In genomic region chr11:58948542-58949479, GRCm38 (mm10) we compare ENCODE assay signal across 8 mouse cellular contexts. TPM values are rescaled to one million over a fixed set of nuclear protein-coding genes. Genes with fewer than 3 reads are reported as not detected.
DNase-seq lines count a peak whose midpoint lies in the region; ATAC-seq and TF ChIP-seq lines count a peak whose summit lies in the region.

Gene Hist3h2ba (plus strand): TSS chr11:58948920.

- no peaks in the 10 kb centered on the region for H3K79me2 ChIP-seq in macrophage (ENCODE audit: inconsistent target)

- no peaks in the 10 kb centered on the region for H3K9me3 ChIP-seq in forebrain, postnatal 0 days (ENCODE audit: low read length)

- peak within 1 kb of the TSS; percentile 64 for H3K4me2 ChIP-seq in forebrain, postnatal 0 days (ENCODE audit: low read depth)

- H3K4me1 ChIP-seq in forebrain, postnatal 0 days (ENCODE audit: insufficient read depth): peaks cover 9% of the 10 kb centered on the region; the same call in 1 of the 2 replicates

- no peaks in the 10 kb centered on the region for H3K36me3 ChIP-seq in forebrain, postnatal 0 days (ENCODE audit: insufficient read depth)
- H3K36me3 ChIP-seq in macrophage (ENCODE audit: inconsistent target): no peaks in the 10 kb centered on the region

- intact Hi-C loops in left cerebral cortex, adult 2 months (cut with DNase I): no loop called here

- H3K27ac ChIP-seq in forebrain, postnatal 0 days (ENCODE audit: low read depth, low read length): peak within 1 kb of the TSS; percentile 98
- peak within 1 kb of the TSS; percentile 96 for H3K27ac ChIP-seq in left cerebral cortex, adult 2 months
- H3K27ac ChIP-seq in macrophage: no peak within 1 kb of the TSS

- ATAC-seq in forebrain, postnatal 0 days: peak; percentile 89

- H3K9ac ChIP-seq in forebrain, postnatal 0 days: peak within 1 kb of the TSS; percentile 85

- under 1% methylated on average over 48 of the region's 48 CpGs for WGBS in forebrain, postnatal 0 days
- 3% methylated on average over 33 of the region's 48 CpGs for WGBS in macrophage (ENCODE audit: missing documents)

- peak; percentile 94 for DNase-seq in R1 (ENCODE audit: low read depth, low spot score)
- peak; percentile 88 for DNase-seq in cerebellum, adult 8-10 months
- DNase-seq in forebrain, postnatal 0 days: peak; percentile 94
- peak; percentile 91 for DNase-seq in induced T-regulatory cell, adult 2 months (ENCODE audit: low read depth)
- peak; percentile 77 to 78 for DNase-seq in left cerebral cortex, adult 2 months (ENCODE audit: extremely low spot score in 1 of 2, low spot score in 2 of 2)
- peak; percentile 85 to 91 for DNase-seq in right cerebral cortex, postnatal 10 days (ENCODE audit: low spot score in 2 of 2)
- no peak for DNase-seq in urinary bladder, adult 2 months (ENCODE audit: low spot score)

- no peaks in the 10 kb centered on the region for H3K27me3 ChIP-seq in forebrain, postnatal 0 days (ENCODE audit: insufficient read depth, low read length)

- 0 out of 2 replicates have a peak, but pooled peaks have one; percentile 22 for TF ChIP-seq CTCF in forebrain, postnatal 0 days (IDR thresholded peaks at IDR 0.05; ENCODE audit: low read depth)
- no peak for TF ChIP-seq CTCF in left cerebral cortex, adult 2 months (IDR thresholded peaks at IDR 0.05)

- peak within 1 kb of the TSS; percentile 50 for H3K4me3 ChIP-seq in forebrain, postnatal 0 days (ENCODE audit: low read depth, low read length)
- H3K4me3 ChIP-seq in left cerebral cortex, adult 2 months: peak within 1 kb of the TSS; percentile 67
- H3K4me3 ChIP-seq in macrophage (ENCODE audit: inconsistent target): peak within 1 kb of the TSS; percentile 15; the same call in 1 of the 2 replicates

RNA-seq across cellular contexts. Expression of gene Hist3h2ba, which starts in this region (rescaled TPM):
- 446 and 960 TPM in 2 replicates for total RNA-seq in forebrain, postnatal 0 days (2014; rRNA removed)
- polyA plus RNA-seq in forebrain, postnatal 0 days (2015; fragmentation: Nextera tagmentation; extraction: Ambion mirVana): 111 and 146 TPM in 2 replicates
- total RNA-seq in left cerebral cortex, adult 2 months (2021): 10 to 100 TPM; 88.5 to 98.9 TPM
- total RNA-seq in macrophage (2018; cell fraction: chromatin; rRNA removed): not detected
- 1 to 10 TPM in 9 of 26 experiments, under 1 TPM in 15, not detected in 2; 0.45 to 2.0 (median 0.95) TPM for total RNA-seq in macrophage (2018; cell fraction: cytosol; rRNA removed)
- 1 to 10 TPM in 2 of 26 experiments, not detected in 24; 1.4 to 1.8 TPM for total RNA-seq in macrophage (2018; cell fraction: nucleus; rRNA removed)
- polyA plus RNA-seq in macrophage (2018): 0.50 to 0.78 TPM in 2 of 3 replicates, not detected in the other
- polyA plus RNA-seq in urinary bladder, adult 2 months (2012; rRNA removed): 1.3 and 2.2 TPM in 2 replicates

Comparison
In these comparisons a context has a peak if more than half of its experiments do, and no peak if none do; other contexts are left out.
1. RNA of gene Hist3h2ba (polyA plus RNA-seq): 111 to 146 TPM in forebrain, postnatal 0 days; 1.3 to 2.2 TPM in urinary bladder, adult 2 months and 0.50 to 0.78 TPM in macrophage; every median in the first group is over 10 times any median in the second.
2. H3K4me3 ChIP-seq: peak in every context shown above with its lines; median percentile 67 in left cerebral cortex, adult 2 months; 50 in forebrain, postnatal 0 days; 15 in macrophage.